Mouse (Mus musculus): ENCODE results near the gene Exd1.
A peak's percentile ranks its signal among the peaks of the same experiment; 100 is the strongest.

Exd1 gene

GRCm38 (mm10) chr2:119547522-119548370, at the start of gene Exd1, which contains the start of gene Chp1:
TSS of gene Exd1 (minus strand) at chr2:119547627.
TSS of gene Chp1 (plus strand) at chr2:119547697.
- peak; percentile 97 to 99 for DNase-seq (ENCODE audit: low spot score in 2 of 2)

GRCm38 (mm10) chr2:119596781-119597330, 49.4 kb upstream of the Exd1 start:
- no peak for DNase-seq (ENCODE audit: low spot score in 2 of 2)

- DNase-seq (ENCODE audit: low spot score in 2 of 2): no peak
These were observed 47.9 kb upstream of the Exd1 start for GRCm38 (mm10) chr2:119595308-119595707.

GRCm38 (mm10) chr2:119594113-119594981, 46.9 kb upstream of the Exd1 start:
- peak; percentile 95 to 97 for DNase-seq (ENCODE audit: low spot score in 2 of 2)

- no peak for DNase-seq (ENCODE audit: low spot score in 2 of 2)
These were observed 46.3 kb upstream of the Exd1 start for GRCm38 (mm10) chr2:119593765-119594112.

- no peak for DNase-seq (ENCODE audit: low spot score in 2 of 2)
These were observed 43.8 kb upstream of the Exd1 start for GRCm38 (mm10) chr2:119591247-119591646.

- DNase-seq (ENCODE audit: low spot score in 2 of 2): peak; percentile 40 to 50
These were observed 40.0 kb upstream of the Exd1 start for GRCm38 (mm10) chr2:119587383-119587782.

- no peak for DNase-seq (ENCODE audit: low spot score in 2 of 2)
These were observed 36.9 kb upstream of the Exd1 start for GRCm38 (mm10) chr2:119584282-119584681.

GRCm38 (mm10) chr2:119583439-119583838, 36.0 kb upstream of the Exd1 start:
- no peak for DNase-seq (ENCODE audit: low spot score in 2 of 2)

- DNase-seq (ENCODE audit: low spot score in 2 of 2): no peak
These were observed 34.1 kb upstream of the Exd1 start for GRCm38 (mm10) chr2:119581571-119581970.

- DNase-seq (ENCODE audit: low spot score in 2 of 2): peak in 1 of 2 experiments; percentile 18
These were observed 25.0 kb upstream of the Exd1 start for GRCm38 (mm10) chr2:119572471-119572870.

GRCm38 (mm10) chr2:119566182-119566855, 18.9 kb upstream of the Exd1 start:
- no peak for DNase-seq (ENCODE audit: low spot score in 2 of 2)

- DNase-seq (ENCODE audit: low spot score in 2 of 2): no peak
These were observed 17.9 kb upstream of the Exd1 start for GRCm38 (mm10) chr2:119565284-119565683.

GRCm38 (mm10) chr2:119561794-119562193, 14.4 kb upstream of the Exd1 start:
- no peak for DNase-seq (ENCODE audit: low spot score in 2 of 2)

GRCm38 (mm10) chr2:119558737-119559340, 11.4 kb upstream of the Exd1 start:
- peak in 1 of 2 experiments; percentile 5 for DNase-seq (ENCODE audit: low spot score in 2 of 2)

GRCm38 (mm10) chr2:119558039-119558438, 10.6 kb upstream of the Exd1 start:
- DNase-seq (ENCODE audit: low spot score in 2 of 2): no peak

GRCm38 (mm10) chr2:119549678-119550077, 2.3 kb upstream of the Exd1 start:
- no peak for DNase-seq (ENCODE audit: low spot score in 2 of 2)

GRCm38 (mm10) chr2:119548691-119549090, 1.3 kb upstream of the Exd1 start:
- no peak for DNase-seq (ENCODE audit: low spot score in 2 of 2)

- no peak for DNase-seq (ENCODE audit: low spot score in 2 of 2)
These were observed 889 bp upstream of the Exd1 start for GRCm38 (mm10) chr2:119548371-119548660.

- peak; percentile 83 to 91 for DNase-seq (ENCODE audit: low spot score in 2 of 2)
These were observed 442 bp downstream of the Exd1 start for GRCm38 (mm10) chr2:119546848-119547521.

GRCm38 (mm10) chr2:119543656-119544055, 3.8 kb downstream of the Exd1 start:
- DNase-seq (ENCODE audit: low spot score in 2 of 2): no peak

Measured in urinary bladder, postnatal 36 days (tissue).